Mouse (Mus musculus) bone marrow, adult 2 months (tissue): ENCODE data around the gene Slc36a2. TPM values are rescaled to one million over a fixed set of nuclear protein-coding genes. Genes with fewer than 3 reads are reported as not detected.
"Not testable (repeated sequence)": the region's sequence is repeated elsewhere in the genome, so short reads cannot be mapped to it uniquely, and the experiment has no call there.

Experiments
- H3K27ac ChIP-seq: fragments of 200-500 bp; 2 replicates; pipeline ENCODE4 v1.5.1; 2012; ENCODE audit warnings: low read depth, mild to moderate bottlenecking, control low read depth, inconsistent platforms, low read length; ENCODE audit not compliant: control insufficient read depth, poor library complexity, insufficient read depth
- H3K4me1 ChIP-seq: fragments of 200-500 bp; 2 replicates; pipeline ENCODE4 v1.6.1; 2011; ENCODE audit warnings: low read length; ENCODE audit not compliant: control insufficient read depth, insufficient read depth
- H3K4me3 ChIP-seq: fragments of 200-500 bp; replicated peaks from 2 replicates; pipeline ENCODE3; 2011; ENCODE audit warnings: mild to moderate bottlenecking, low read depth, low read length, control low read depth; ENCODE audit not compliant: control insufficient read depth
- CTCF ChIP-seq: fragments of 200-500 bp; IDR thresholded peaks from 2 replicates; pipeline ENCODE4 v1.5.1; 2011; ENCODE audit warnings: low read length, control low read depth; ENCODE audit not compliant: control insufficient read depth, insufficient read depth
- POLR2A ChIP-seq: fragments of 200-500 bp; IDR thresholded peaks from 2 replicates; pipeline ENCODE4 v1.6.1; 2011; ENCODE audit warnings: low read depth, mild to moderate bottlenecking, control low read depth, low read length, borderline replicate concordance; ENCODE audit not compliant: control insufficient read depth
- WGBS: fragments of 180-500 bp; shearing (Covaris S2); methylation state at CpG from one replicate; pipeline ENCODE4 v1.1.7; 2018; 5-methylcytosine and 5-hydroxymethylcytosine counted together
- polyA plus RNA-seq: library from polyadenylated mRNA; stranded (reverse); fragments of >200 nt; gene quantifications from 2 replicates; pipeline ENCODE4 v1.2.4, GENCODE M21; 2011; ENCODE audit warnings: low replicate concordance; ENCODE audit not compliant: missing spikeins, insufficient read depth, insufficient read length

The Slc36a2 gene
- polyA plus RNA-seq, 1 experiment, result 0.85 TPM

GRCm38 (mm10) chr11:55126663-55127062 is 58.2 kb downstream of the Slc36a2 start:
- no peak overlapping the region for H3K27ac ChIP-seq

GRCm38 (mm10) chr11:55121430-55121829 is 63.4 kb downstream of the Slc36a2 start:
- peak overlapping the region; percentile 97 for H3K27ac ChIP-seq
- TF ChIP-seq POLR2A (no peak), CTCF (no peak)
- no peak overlapping the region for H3K4me3 ChIP-seq
- 60% methylated on average over 1 of the region's 1 CpGs for WGBS
- H3K4me1 ChIP-seq, result peaks cover 3% of the 10 kb centered on the region

More at GRCm38 (mm10) chr11:55126663-55127062, 58.2 kb downstream of the Slc36a2 start:
- TF ChIP-seq CTCF (no peak), POLR2A (no peak)
- Histone ChIP-seq H3K4me3 (no peak overlapping the region), H3K4me1 (peaks cover 4% of the 10 kb centered on the region; the same call in 1 of the 2 replicates)
- 63% methylated on average over 3 of the region's 3 CpGs for WGBS

GRCm38 (mm10) chr11:55120821-55121271 is 64.0 kb downstream of the Slc36a2 start:
- Histone ChIP-seq H3K4me1 (peaks cover 3% of the 10 kb centered on the region), H3K4me3 (no peak overlapping the region), H3K27ac (peak overlapping the region; percentile 97)
- TF ChIP-seq POLR2A (no peak), CTCF (no peak)
- WGBS, result 10% methylated on average over 8 of the region's 8 CpGs

GRCm38 (mm10) chr11:55120279-55120678 is 64.6 kb downstream of the Slc36a2 start:
- Histone ChIP-seq H3K27ac (peak overlapping the region; percentile 97; the same call in 1 of the 2 replicates), H3K4me3 (no peak overlapping the region), H3K4me1 (peaks cover 3% of the 10 kb centered on the region)
- TF ChIP-seq CTCF (no peak), POLR2A (no peak)

GRCm38 (mm10) chr11:55117031-55117430 is 67.8 kb downstream of the Slc36a2 start:
- TF ChIP-seq POLR2A (no peak), CTCF (no peak)
- Histone ChIP-seq H3K4me3 (no peak overlapping the region), H3K4me1 (peaks cover 5% of the 10 kb centered on the region), H3K27ac (peak overlapping the region; percentile 34; the same call in 1 of the 2 replicates)
- WGBS, result 12% methylated on average over 2 of the region's 2 CpGs

- H3K4me3 ChIP-seq, result no peak overlapping the region
- H3K4me1 ChIP-seq, result peaks cover 5% of the 10 kb centered on the region
- WGBS, result 67% methylated on average over 3 of the region's 3 CpGs
- H3K27ac ChIP-seq, result no peak overlapping the region
- TF ChIP-seq CTCF (no peak), POLR2A (no peak)
These were observed 68.9 kb downstream of the Slc36a2 start for GRCm38 (mm10) chr11:55116004-55116403.

GRCm38 (mm10) chr11:55114291-55114690 is 70.6 kb downstream of the Slc36a2 start:
- Histone ChIP-seq H3K4me3 (no peak overlapping the region), H3K4me1 (peaks cover 2% of the 10 kb centered on the region; the same call in 1 of the 2 replicates), H3K27ac (peak overlapping the region; percentile 42; the same call in 1 of the 2 replicates)
- WGBS, result 74% methylated on average over 2 of the region's 2 CpGs
- no peak for TF ChIP-seq POLR2A
- TF ChIP-seq CTCF, result no peak

GRCm38 (mm10) chr11:55113861-55114250 is 71.0 kb downstream of the Slc36a2 start:
- 18% methylated on average over 4 of the region's 4 CpGs for WGBS
- H3K4me1 ChIP-seq, H3K4me3 ChIP-seq: not testable (repeated sequence)
- H3K27ac ChIP-seq, result peak overlapping the region; percentile 78
